Mouse (Mus musculus) cerebellum, postnatal 10 days (tissue): ENCODE data around the gene Fnip2.
"Not testable (repeated sequence)": the region's sequence is repeated elsewhere in the genome, so short reads cannot be mapped to it uniquely, and the experiment has no call there.

Experiments
- DNase-seq, 2 experiments: peaks; one replicate each; pipeline ENCODE4 v3.0.0; 2021; ENCODE audit warnings: mixed read lengths in 2 of 2

Gene Fnip2

DNA sequence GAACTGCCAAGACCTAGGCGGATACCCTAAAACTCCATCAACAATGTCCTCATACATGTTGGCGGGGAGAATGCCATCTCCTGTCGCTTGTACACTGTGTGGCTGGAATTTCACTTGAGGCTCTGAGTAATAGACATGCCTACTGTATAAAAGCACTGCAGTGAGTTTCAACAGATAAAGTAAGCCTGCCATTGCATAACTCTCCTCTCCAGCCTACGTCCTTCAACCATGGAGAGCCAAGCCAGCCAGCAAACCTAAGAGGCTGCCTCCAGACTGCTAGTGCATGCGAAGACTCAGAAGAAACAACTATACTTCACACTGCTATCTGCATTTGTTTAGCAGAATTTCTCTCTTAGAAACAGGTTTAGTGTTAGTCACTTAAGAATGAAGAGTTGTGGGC is 95.2 kb downstream of the Fnip2 start:
- no peak for DNase-seq

DNA sequence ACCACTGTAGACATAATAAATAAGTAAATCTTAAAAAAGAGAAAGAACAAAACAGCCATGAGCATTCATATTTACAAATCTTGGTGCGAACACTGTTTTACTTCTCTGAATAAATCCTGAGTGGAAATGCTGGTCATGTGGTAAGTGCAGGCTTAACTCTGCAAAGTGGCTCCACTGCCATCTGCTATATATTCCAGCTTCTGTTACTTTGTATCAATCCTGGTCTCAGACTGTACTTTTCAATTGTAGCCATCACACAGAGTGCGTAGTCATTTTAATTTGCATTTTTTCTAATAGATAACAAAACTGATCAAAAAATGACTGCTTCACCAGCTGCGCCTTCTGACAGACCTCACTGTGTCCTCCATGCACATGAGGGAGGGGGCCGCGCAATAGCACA is 98.2 kb downstream of the Fnip2 start:
- DNase-seq = no peak

DNA sequence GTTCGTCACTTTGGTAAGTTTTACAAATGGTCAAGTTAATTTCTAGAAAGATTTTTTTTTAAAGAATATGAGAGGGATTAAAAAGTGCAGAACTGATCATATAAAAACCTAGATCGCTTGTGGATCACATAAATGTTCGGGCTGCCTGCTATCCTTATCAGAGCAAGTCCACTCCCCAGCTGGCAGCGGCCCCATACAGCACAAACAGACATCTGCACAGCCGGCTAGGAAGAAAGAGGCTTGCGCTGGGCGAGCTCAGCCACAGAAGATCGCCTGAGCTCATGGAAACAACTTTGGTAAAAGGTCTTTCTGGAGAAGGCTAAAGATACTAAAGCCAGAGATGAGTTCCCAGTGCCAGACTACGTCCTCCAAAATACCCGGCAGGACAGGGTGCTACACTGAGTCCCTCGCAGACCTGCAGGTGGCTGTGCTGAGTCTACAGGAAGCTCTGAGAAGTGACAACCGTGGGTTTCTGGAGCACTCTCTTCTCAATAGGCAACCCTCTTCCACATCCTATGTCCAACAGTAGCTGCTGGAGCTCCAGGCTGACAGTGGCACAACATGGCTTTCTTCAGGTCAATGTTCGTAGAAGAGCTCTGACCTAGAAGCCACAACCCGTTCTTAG is 108.8 kb downstream of the Fnip2 start:
- DNase-seq = peak; percentile 40 to 62

DNA sequence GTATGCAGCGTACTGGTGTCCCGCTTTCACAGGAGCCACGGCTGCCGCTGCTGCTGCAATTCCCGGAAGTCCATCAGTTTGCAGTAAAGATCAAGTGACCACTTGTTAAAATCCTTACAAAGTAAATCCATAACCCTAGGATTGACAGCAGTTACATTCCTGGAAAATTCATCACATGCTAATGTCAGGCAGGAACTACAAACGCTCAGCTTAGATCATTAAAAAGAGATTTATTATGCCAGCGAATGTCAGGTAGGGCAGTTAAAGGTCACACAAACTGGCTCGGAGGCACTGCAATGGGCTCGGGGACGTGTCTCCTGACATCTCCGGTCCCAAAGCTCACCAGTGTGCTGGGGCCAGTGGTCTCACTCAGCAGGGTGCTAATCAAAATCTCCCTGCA is 111.8 kb downstream of the Fnip2 start:
- no peak for DNase-seq

DNA sequence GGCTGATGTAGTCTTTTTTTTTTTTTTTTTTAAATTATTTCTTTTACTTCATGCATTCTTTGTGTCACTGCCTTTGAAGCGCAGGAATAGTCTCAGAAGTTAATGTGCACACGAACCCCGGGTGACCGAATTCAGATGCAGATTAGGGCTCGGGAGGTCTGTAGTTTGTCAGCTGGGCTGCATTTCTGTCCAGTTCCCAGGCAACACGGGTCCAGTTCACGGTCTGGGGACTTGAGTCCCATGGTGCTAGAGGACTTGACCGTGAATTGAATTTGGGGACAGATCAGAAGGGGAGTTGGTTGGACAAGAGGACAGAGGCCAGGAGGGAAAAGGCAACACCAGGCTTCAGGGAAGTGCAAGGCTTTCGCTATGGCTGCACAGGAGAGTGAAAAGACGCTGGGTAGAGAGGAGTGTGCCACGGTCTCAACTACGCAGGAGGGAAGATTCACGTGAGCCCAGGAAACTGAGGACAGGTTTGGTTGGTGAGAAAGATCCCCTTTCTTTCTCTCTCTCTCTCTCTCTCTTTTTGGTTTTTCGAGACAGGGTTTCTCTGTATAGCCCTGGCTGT is 114.8 kb downstream of the Fnip2 start:
- no peak for DNase-seq

- DNase-seq = no peak
Observed at GRCm38 (mm10) chr3:79449361-79449760, 118.2 kb downstream of the Fnip2 start.

- DNase-seq = no peak
Observed at GRCm38 (mm10) chr3:79448421-79448820, 119.2 kb downstream of the Fnip2 start.

GRCm38 (mm10) chr3:79446648-79447047 is 120.9 kb downstream of the Fnip2 start:
- DNase-seq = not testable (repeated sequence)

- DNase-seq = no peak
Observed at GRCm38 (mm10) chr3:79446124-79446523, 121.5 kb downstream of the Fnip2 start.

GRCm38 (mm10) chr3:79445041-79445440 is 122.6 kb downstream of the Fnip2 start:
- DNase-seq = no peak

- DNase-seq = no peak
Observed at GRCm38 (mm10) chr3:79443850-79444249, 123.7 kb downstream of the Fnip2 start.

DNA sequence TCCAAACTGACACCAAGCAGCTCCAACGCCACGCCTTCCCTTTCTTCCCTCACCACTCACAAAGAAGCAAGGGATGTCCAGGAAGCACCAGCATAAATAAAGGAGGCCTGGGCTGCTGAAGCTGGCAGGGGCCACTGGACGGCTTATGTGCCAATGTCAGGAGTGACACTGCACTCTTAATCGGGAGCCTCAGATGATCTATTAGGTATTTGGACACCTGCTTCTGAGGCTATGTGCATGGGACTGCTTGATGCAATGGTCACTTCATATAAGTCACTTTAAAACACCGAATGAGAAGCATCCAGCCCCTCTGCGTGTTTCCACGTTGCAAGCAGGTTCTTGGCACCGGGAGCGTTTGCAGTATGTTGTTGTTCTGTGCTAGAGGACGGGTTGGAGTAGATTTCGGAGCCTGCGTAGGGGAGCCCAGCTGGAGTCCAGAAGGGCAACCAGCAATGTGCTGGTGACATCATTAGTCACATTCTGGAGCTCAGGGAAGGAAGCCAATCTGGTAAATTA is 126.6 kb downstream of the Fnip2 start:
- DNase-seq = peak; percentile 87 to 90

- no peak for DNase-seq
Observed at GRCm38 (mm10) chr3:79438276-79438675, 129.3 kb downstream of the Fnip2 start.

- no peak for DNase-seq
Observed at GRCm38 (mm10) chr3:79436186-79436585, 131.4 kb downstream of the Fnip2 start.

- DNase-seq = no peak
Observed at GRCm38 (mm10) chr3:79434985-79435384, 132.6 kb downstream of the Fnip2 start.

- no peak for DNase-seq
Observed at GRCm38 (mm10) chr3:79434436-79434835, 133.2 kb downstream of the Fnip2 start.

DNA sequence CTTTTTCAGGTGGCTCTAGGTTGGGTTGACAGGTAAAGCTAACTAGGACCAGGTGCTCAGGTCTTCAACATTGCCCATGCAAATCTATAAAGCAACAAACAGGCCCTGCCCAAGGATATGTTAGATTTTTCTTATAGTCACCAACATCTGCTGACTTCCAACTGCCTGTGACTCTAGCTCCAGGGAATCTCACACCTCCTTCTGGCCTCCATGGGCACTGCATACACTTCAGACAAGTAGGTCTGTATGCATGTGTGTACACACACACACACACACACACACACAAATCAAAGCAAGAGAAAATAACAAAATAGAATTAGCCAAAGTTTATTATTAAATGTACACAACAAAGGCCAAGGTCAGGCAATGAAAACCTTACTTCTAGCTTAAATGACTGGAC is 134.0 kb downstream of the Fnip2 start:
- DNase-seq = no peak

DNA sequence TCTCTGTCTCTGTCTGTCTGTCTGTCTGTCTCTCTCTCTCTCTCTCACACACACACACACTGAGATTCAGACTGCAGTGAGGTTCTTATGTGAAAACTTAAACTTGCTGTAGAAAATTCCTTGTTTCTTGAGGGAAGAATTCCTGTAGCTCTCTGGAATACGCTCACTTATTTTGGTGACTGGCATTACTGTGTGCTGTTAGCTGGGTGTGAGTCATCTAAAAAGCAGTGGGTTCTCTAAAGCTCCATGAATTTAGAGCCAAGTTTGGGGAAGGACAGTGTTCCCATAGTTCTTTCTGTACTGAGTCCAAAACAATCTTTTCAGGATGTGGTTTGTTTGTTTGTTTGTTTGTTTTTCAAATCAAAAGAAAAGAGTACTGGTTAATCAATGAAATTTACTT is 142.2 kb downstream of the Fnip2 start:
- no peak for DNase-seq

- peak in 1 of 2 experiments; percentile 8 for DNase-seq
Observed at GRCm38 (mm10) chr3:79418921-79419320, 148.7 kb downstream of the Fnip2 start.

DNA sequence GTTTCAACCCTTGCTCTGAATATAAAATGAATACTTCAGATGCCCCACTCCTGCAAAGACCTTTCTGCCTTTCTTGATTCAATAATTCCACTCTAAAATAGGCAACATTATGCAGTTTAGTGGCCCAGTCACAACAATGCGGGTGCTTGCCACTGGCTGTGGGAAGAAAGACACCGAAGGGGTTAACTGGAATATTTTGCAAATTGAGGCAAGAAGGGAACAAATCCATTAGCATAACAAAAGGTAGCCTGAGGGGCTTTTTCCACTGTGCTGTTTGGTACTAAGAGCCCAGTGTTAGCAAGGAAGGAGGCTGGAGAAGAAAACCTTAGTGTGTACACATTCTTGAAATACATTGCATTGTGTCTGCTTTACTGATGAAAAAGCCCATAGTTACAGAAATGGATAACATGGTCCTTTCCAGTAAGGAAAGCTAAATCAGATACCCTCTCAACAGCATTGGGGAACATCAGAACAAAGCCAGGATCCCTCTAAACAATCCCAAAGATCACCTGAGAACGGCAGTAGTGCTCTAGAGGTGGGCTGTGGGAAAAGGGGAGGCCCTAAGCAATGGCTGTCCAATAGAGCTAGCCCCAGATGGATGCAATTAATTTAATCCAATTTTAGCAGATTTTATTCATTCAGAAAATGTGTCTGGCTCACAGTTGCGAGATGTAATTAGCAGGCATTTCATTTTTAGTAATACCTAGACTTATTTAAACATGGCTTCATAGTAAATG is 150.5 kb downstream of the Fnip2 start:
- DNase-seq = no peak

- no peak for DNase-seq
Observed at GRCm38 (mm10) chr3:79415929-79416328, 151.7 kb downstream of the Fnip2 start.

DNA sequence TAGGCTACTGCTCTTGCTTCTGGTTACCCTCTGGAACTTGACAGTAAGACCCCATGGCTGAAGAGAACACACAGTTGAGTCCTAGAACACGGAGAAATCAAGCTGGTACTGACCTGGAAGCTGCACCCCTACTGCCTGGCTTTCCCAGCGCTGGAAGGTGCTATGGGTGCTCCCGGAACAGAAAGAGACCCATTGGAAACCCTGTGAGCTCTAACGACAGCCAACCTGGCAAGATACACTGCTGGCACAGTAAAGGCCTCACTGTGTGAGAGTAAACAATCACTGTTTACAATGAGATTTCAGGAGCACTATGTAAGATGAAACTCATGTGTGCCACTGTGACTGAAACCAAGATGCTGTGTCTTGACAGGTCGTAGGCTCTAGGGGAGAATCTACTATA is 152.5 kb downstream of the Fnip2 start:
- no peak for DNase-seq

GRCm38 (mm10) chr3:79413492-79413891 is 154.1 kb downstream of the Fnip2 start:
- DNase-seq = no peak

GRCm38 (mm10) chr3:79411666-79412065 is 155.9 kb downstream of the Fnip2 start:
- no peak for DNase-seq
